Mouse (Mus musculus) embryonic stem cell, embryonic (primary cell): ENCODE results near the gene Gng10.

Experiments
- CTCF ChIA-PET, 4 experiments: fragments of 300-600 bp in 2 of 4; fragments of 350-600 bp in 2 of 4; sonication (Branson Sonifier 250); formaldehyde crosslinking; loops; one replicate each; lab custom pipeline; 2022; ENCODE audit warnings: inconsistent platforms in 2 of 4; lab: Charles Lee
- POLR2A ChIA-PET, 4 experiments: fragments of 300-600 bp in 2 of 4; fragments of 350-600 bp in 2 of 4; sonication (Branson Sonifier 250); formaldehyde crosslinking; loops; one replicate each; lab custom pipeline; 2022; ENCODE audit warnings: antibody characterized with exemption in 4 of 4, inconsistent platforms in 1 of 4; lab: Charles Lee

The Gng10 gene

DNA sequence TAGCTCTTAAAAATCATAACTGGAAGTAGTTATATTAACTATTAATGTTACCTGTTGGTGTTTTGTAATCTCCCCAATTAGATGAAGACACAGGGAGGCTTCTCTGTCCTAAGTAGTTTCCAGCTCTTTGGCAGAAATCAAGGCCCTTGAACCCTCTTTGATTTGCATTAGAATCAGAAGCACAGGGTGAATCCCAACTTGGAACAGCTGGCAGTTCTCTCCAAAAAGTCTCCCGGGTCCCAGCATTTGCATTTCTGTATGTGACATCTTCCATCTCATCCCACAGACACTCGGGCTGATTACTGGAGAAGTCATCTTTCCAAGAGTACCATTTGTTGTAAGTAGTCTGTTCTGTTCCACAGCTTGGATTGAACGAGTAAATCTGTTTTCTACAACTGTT is 12.3 kb downstream of the Gng10 start:
- ChIA-PET CTCF (interaction anchor here (0.5 to 2.9 kb wide), 8 partner anchors 10 to 762 kb away, joined by 3 to 17 read pairs (median 6); partner anchors contain the start of genes Gng10 (in 1 of the 4) and Musk (in 1 of the 4)), POLR2A (interaction anchor here in 3 of 4 experiments (0.6 to 4.0 kb wide), 9 partner anchors 9 to 176 kb away, joined by 3 to 21 read pairs (median 4); partner anchors contain the start of gene Gng10 (in 2 of the 3))

DNA sequence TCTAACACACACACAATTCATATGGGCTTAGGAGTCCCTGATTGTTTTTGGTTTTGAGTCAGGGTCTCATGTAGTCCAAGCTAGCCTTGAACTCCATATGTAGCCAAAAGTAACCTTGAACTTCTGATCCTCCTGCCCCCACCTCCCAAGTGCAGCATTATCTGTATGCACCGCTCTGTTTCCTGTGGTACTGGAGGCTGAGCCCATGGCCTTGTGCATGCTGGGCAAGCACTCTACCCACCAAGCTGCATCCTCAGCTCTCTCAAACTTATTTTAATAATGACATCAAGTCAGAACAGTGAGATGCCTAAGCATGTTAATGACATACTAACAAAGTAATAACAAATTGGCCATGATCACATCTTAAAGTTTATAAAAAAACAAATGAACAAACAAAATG is 16.2 kb downstream of the Gng10 start:
- ChIA-PET CTCF (no interaction called here), POLR2A (no interaction called here)

DNA sequence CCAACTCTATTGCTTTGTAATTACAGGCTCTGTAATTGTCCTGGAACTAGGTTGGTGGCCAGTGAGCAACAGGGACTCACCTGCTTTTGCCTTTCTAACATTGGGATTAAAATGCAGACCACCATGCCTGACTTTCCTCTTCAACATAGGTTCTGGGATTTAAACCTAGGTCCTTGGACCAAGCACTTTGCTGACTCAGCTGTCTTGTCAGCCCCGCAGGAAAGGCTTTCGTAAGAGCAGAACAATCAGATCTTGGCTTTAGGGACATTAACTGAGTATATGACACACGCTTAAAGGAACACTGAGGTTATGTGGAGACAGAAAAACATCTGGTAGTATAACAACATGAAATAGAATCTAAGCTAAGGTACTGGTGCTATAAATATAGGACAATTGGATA is 23.0 kb downstream of the Gng10 start:
- ChIA-PET CTCF (no interaction called here), POLR2A (interaction anchor here in 1 of 4 experiments (1.0 to 2.0 kb wide), 3 partner anchors 10 to 146 kb away, joined by 3 to 5 read pairs (median 4); no protein-coding TSS in a partner anchor)

DNA sequence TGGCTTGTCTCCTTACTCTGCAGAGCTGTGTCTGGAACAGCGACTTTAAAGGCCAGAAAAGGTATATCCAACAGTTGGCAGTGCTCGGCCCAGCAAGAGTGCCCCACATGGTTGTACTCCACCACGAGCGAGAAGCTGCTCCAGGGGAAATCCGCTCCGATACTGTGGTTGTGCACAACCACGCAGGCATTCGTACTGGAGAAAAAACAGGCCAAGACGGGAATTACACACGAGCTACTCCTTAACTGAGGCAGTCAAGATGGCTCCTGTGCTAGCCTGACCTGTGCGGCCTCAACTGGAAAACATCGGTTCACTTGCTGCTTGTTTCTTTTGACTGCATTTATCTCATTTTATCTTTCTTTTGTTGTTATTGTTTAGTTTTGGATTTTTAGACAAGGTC is 27.6 kb downstream of the Gng10 start:
- POLR2A ChIA-PET, result interaction anchor here (0.6 to 1.6 kb wide), 9 partner anchors 10 to 245 kb away, joined by 3 to 8 read pairs (median 5); no protein-coding TSS in a partner anchor
- CTCF ChIA-PET, result interaction anchor here in 3 of 4 experiments (0.6 to 1.2 kb wide), 7 partner anchors 16 to 63 kb away, joined by 3 to 6 read pairs (median 3); no protein-coding TSS in a partner anchor

DNA sequence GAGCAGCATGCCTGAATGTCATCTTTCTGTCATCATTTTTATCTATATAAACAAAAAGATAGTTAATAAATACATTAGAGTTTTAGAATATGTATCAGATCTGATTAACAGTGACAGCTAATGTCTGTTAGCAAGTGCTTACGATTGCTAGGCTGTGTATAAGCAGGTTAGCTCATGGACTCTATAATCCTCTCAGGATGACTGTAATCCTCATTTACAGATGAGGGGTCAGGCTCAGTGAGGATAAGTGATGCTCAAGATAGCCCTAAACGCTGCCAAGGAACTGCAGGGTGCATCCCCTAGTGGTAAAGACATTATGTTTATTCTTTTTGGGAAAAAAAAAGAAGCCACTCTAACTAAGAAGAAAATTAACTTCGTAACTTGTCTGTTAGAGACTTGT is 34.4 kb downstream of the Gng10 start:
- ChIA-PET POLR2A (interaction anchor here in 1 of 4 experiments (1.0 kb wide), 1 partner anchor 126 kb away, joined by 3 read pairs; no protein-coding TSS in a partner anchor), CTCF (no interaction called here)

DNA sequence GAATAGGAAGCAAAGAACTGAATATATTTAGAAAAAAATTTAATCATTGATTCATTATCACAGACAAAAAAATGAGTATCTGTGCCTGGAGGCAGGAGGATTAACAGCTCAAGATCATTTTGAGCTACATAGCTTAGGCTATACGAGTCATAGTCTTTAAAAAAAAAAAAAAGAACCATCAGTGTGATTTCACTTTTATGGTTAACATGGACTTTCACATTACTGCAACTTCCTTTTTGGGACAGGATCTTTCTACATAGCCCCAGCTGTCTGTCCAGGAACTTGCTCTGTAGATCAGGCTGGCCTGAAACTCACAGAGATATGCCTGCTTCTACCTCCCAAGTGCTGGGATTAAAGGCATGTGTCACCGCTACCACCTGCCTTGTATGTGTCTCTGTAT is 48.5 kb downstream of the Gng10 start:
- ChIA-PET POLR2A (no interaction called here), CTCF (no interaction called here)

- ChIA-PET CTCF (no interaction called here), POLR2A (interaction anchor here in 1 of 4 experiments (1.3 kb wide), 1 partner anchor 13 kb away, joined by 3 read pairs; no protein-coding TSS in a partner anchor)
These were observed 54.5 kb downstream of the Gng10 start for GRCm38 (mm10) chr4:59089391-59089790.
